In the genomic region with DNA sequence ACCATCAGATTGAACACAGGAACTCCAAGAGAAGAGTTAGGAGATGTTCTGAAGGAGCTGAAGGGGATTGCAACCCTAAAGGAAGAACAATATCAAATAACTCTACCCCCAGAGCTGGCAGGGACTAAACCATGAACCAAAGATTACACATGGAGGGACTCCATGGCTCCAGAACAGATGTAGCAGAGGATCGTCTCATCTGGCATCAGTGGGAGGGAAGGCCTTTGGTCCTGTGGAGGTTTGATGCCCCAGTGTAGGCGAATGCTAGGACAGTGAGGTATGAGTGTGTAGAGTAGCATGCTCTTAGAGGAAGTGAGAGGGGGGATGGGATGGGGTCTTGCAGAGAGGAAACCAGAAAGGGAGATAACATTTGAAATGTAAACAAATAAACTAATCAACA, we compare ENCODE assay signal across 35 mouse cellular contexts.
"Had no signal": no experiment of that assay in that cellular context is flagged by ENCODE, and none has a peak within 500 bp of the region (broad histone marks: within the 10 kb centered on the region; RNA-seq: fewer than 3 reads in every experiment).

No protein-coding gene starts in this region.

- H3K9me3 ChIP-seq: heart, embryonic 10.5 days; heart, embryonic 12.5 days; heart, embryonic 13.5 days; heart, embryonic 15.5 days; hindbrain, embryonic 10.5 days; hindbrain, embryonic 12.5 days; hindbrain, embryonic 13.5 days; hindbrain, embryonic 15.5 days; intestine, embryonic 15.5 days; kidney, embryonic 15.5 days had no signal

- H3K4me3 ChIP-seq: heart, embryonic 10.5 days; heart, embryonic 12.5 days; heart, embryonic 13.5 days; heart, embryonic 15.5 days; hindbrain, embryonic 10.5 days; hindbrain, embryonic 12.5 days; hindbrain, embryonic 13.5 days; hindbrain, embryonic 15.5 days; intestine, embryonic 15.5 days; kidney, embryonic 15.5 days; layer of hippocampus, adult 2 months had no signal

- H3K4me2 ChIP-seq: heart, embryonic 11.5 days; heart, embryonic 12.5 days; heart, embryonic 13.5 days; heart, embryonic 15.5 days; hindbrain, embryonic 12.5 days; hindbrain, embryonic 13.5 days; hindbrain, embryonic 14.5 days; hindbrain, embryonic 15.5 days; intestine, embryonic 15.5 days; kidney, embryonic 15.5 days had no signal

- H3K9ac ChIP-seq: heart, embryonic 12.5 days; heart, embryonic 13.5 days; heart, embryonic 15.5 days; hindbrain, embryonic 12.5 days; hindbrain, embryonic 13.5 days; hindbrain, embryonic 14.5 days; hindbrain, embryonic 15.5 days; intestine, embryonic 15.5 days; kidney, embryonic 15.5 days had no signal

- H3K4me1 ChIP-seq: heart, embryonic 10.5 days; heart, embryonic 12.5 days; heart, embryonic 13.5 days; heart, embryonic 15.5 days; hindbrain, embryonic 10.5 days; hindbrain, embryonic 12.5 days; hindbrain, embryonic 13.5 days; hindbrain, embryonic 15.5 days; intestine, embryonic 15.5 days; kidney, embryonic 15.5 days had no signal

- H3K36me3 ChIP-seq: heart, embryonic 10.5 days; heart, embryonic 12.5 days; heart, embryonic 13.5 days; heart, embryonic 15.5 days; hindbrain, embryonic 10.5 days; hindbrain, embryonic 12.5 days; hindbrain, embryonic 13.5 days; hindbrain, embryonic 15.5 days; intestine, embryonic 15.5 days; kidney, embryonic 15.5 days had no signal

- DNase-seq: heart, postnatal 10 days; heart, postnatal 14 days; heart, postnatal 36 days; heart, postnatal 4 days; kidney, adult 11 months; kidney, adult 18-20 months; kidney, adult 2 months; kidney, adult 8-10 months; kidney, adult 9 months; kidney, postnatal 10 days; kidney, postnatal 14 days; kidney, postnatal 25 days; kidney, postnatal 36 days; kidney, postnatal 4 days; layer of hippocampus, adult 9-11 months; layer of hippocampus, postnatal 36 days had no signal

- ATAC-seq: hindbrain, embryonic 16.5 days; hindbrain, postnatal 0 days; inflammation-experienced regulatory T-cells, adult 6 months; intestine, embryonic 15.5 days; intestine, embryonic 16.5 days; intestine, postnatal 0 days had no signal

- H3K27me3 ChIP-seq: heart, embryonic 12.5 days; heart, embryonic 13.5 days; heart, embryonic 15.5 days; hindbrain, embryonic 12.5 days; hindbrain, embryonic 13.5 days; hindbrain, embryonic 15.5 days; intestine, embryonic 15.5 days; kidney, embryonic 15.5 days had no signal

- H3K27ac ChIP-seq: heart, embryonic 10.5 days; heart, embryonic 13.5 days; heart, embryonic 15.5 days; hindbrain, embryonic 10.5 days; hindbrain, embryonic 12.5 days; hindbrain, embryonic 13.5 days; hindbrain, embryonic 14.5 days; hindbrain, embryonic 15.5 days; hindbrain, postnatal 0 days; intestine, embryonic 15.5 days; kidney, embryonic 15.5 days; kidney, postnatal 0 days; layer of hippocampus, adult 2 months had no signal
